19 mouse cellular contexts compared by ENCODE assay signal in genomic region chr17:15809949-15810348, GRCm38 (mm10). TPM values are rescaled to one million over a fixed set of nuclear protein-coding genes. Genes with fewer than 3 reads are reported as not detected.
DNase-seq lines count a peak whose midpoint lies in the region; ATAC-seq and TF ChIP-seq lines count a peak whose summit lies in the region.
"Had no signal": no experiment of that assay in that cellular context is flagged by ENCODE, and none has a peak within 500 bp of the region (broad histone marks: within the 10 kb centered on the region; RNA-seq: fewer than 3 reads in every experiment).

No protein-coding gene starts in this region.

- H3K36me3 ChIP-seq in kidney, adult 2 months (ENCODE audit: control insufficient read depth, insufficient read depth, low read length): no peaks in the 10 kb centered on the region
- H3K36me3 ChIP-seq in midbrain, embryonic 10.5 days: peaks cover 64% of the 10 kb centered on the region
- H3K36me3 ChIP-seq in midbrain, embryonic 16.5 days (ENCODE audit: control insufficient read depth, insufficient read depth, low read length): peaks cover 11% of the 10 kb centered on the region
- peaks cover 3% of the 10 kb centered on the region; the same call in 1 of the 2 replicates for H3K36me3 ChIP-seq in limb, embryonic 11.5 days (ENCODE audit: control insufficient read depth, insufficient read depth, low read length)
- H3K36me3 ChIP-seq in forebrain, embryonic 14.5 days (ENCODE audit: control insufficient read depth, insufficient read depth, low read length): peaks cover 22% of the 10 kb centered on the region
- H3K36me3 ChIP-seq: midbrain, embryonic 15.5 days had no signal

- H3K27me3 ChIP-seq in kidney, adult 2 months (replicated peaks; ENCODE audit: control insufficient read depth, insufficient read depth, low read length): no peaks in the 10 kb centered on the region
- no peaks in the 10 kb centered on the region for H3K27me3 ChIP-seq in midbrain, embryonic 10.5 days (ENCODE audit: low read depth, poor library complexity, severe bottlenecking)
- no peaks in the 10 kb centered on the region for H3K27me3 ChIP-seq in midbrain, embryonic 16.5 days (ENCODE audit: control insufficient read depth, insufficient read depth, low read depth, low read length)
- H3K27me3 ChIP-seq in limb, embryonic 11.5 days (ENCODE audit: control insufficient read depth, insufficient read depth, low read length): no peaks in the 10 kb centered on the region
- no peaks in the 10 kb centered on the region for H3K27me3 ChIP-seq in forebrain, embryonic 14.5 days (replicated peaks; ENCODE audit: control insufficient read depth, insufficient read depth, low read length)
- H3K27me3 ChIP-seq: forebrain, embryonic 12.5 days; midbrain, embryonic 15.5 days; neural tube, embryonic 12.5 days had no signal

- no peak overlapping the region for H3K4me3 ChIP-seq in kidney, adult 2 months (ENCODE audit: insufficient read depth, low read depth, low read length)
- H3K4me3 ChIP-seq in midbrain, embryonic 10.5 days: no peak overlapping the region
- H3K4me3 ChIP-seq in midbrain, embryonic 16.5 days (ENCODE audit: low read depth, low read length): no peak overlapping the region
- H3K4me3 ChIP-seq in limb, embryonic 11.5 days (ENCODE audit: low read depth, low read length): no peak overlapping the region
- H3K4me3 ChIP-seq in forebrain, embryonic 14.5 days (ENCODE audit: low read depth, low read length): no peak overlapping the region
- H3K4me3 ChIP-seq: forebrain, embryonic 12.5 days; left cerebral cortex, adult 2 months; midbrain, embryonic 15.5 days; neural tube, embryonic 12.5 days had no signal

- DNase-seq in kidney, adult 2 months: peak; percentile 21
- no peak for DNase-seq in kidney, postnatal 14 days
- DNase-seq in midbrain, embryonic 10.5 days (ENCODE audit: low spot score): no peak
- no peak for DNase-seq in limb, embryonic 11.5 days (ENCODE audit: low spot score)
- no peak for DNase-seq in left cerebral cortex, postnatal 4 days
- DNase-seq in forebrain, embryonic 14.5 days (ENCODE audit: low spot score): no peak
- DNase-seq: adrenal gland, postnatal 36 days; cerebellum, postnatal 14 days; thymus, postnatal 25 days had no signal

- no peak for TF ChIP-seq CTCF in kidney, adult 2 months (conservative IDR thresholded peaks at IDR 0.05; ENCODE audit: insufficient read depth, insufficient read length, low read depth, low read length)

- H3K9me3 ChIP-seq in midbrain, embryonic 10.5 days (replicated peaks): no peaks in the 10 kb centered on the region
- no peaks in the 10 kb centered on the region for H3K9me3 ChIP-seq in midbrain, embryonic 16.5 days (replicated peaks; ENCODE audit: control insufficient read depth, low read length, poor library complexity, severe bottlenecking)
- H3K9me3 ChIP-seq in limb, embryonic 11.5 days (ENCODE audit: control insufficient read depth, low read length): no peaks in the 10 kb centered on the region
- H3K9me3 ChIP-seq in forebrain, embryonic 14.5 days (replicated peaks; ENCODE audit: control insufficient read depth, low read length): no peaks in the 10 kb centered on the region
- H3K9me3 ChIP-seq: forebrain, embryonic 12.5 days; midbrain, embryonic 15.5 days; neural tube, embryonic 12.5 days had no signal

- no peak overlapping the region for H3K9ac ChIP-seq in midbrain, embryonic 16.5 days (ENCODE audit: low read depth, low read length)
- H3K9ac ChIP-seq in limb, embryonic 11.5 days (ENCODE audit: low read length): no peak overlapping the region
- no peak overlapping the region for H3K9ac ChIP-seq in forebrain, embryonic 14.5 days (ENCODE audit: low read length)
- H3K9ac ChIP-seq: forebrain, embryonic 12.5 days; hindbrain, embryonic 14.5 days; midbrain, embryonic 15.5 days; neural tube, embryonic 12.5 days had no signal

- peaks cover 5% of the 10 kb centered on the region; the same call in 1 of the 2 replicates for H3K4me1 ChIP-seq in kidney, adult 2 months (ENCODE audit: control insufficient read depth, insufficient read depth, low read length)
- H3K4me1 ChIP-seq in midbrain, embryonic 10.5 days: peaks cover 68% of the 10 kb centered on the region
- peaks cover 43% of the 10 kb centered on the region for H3K4me1 ChIP-seq in midbrain, embryonic 16.5 days (ENCODE audit: control insufficient read depth, insufficient read depth, low read length)
- peaks cover 38% of the 10 kb centered on the region for H3K4me1 ChIP-seq in limb, embryonic 11.5 days (ENCODE audit: control insufficient read depth, insufficient read depth, low read length)
- peaks cover 16% of the 10 kb centered on the region for H3K4me1 ChIP-seq in forebrain, embryonic 14.5 days (ENCODE audit: control insufficient read depth, insufficient read depth, low read length)

- 48% methylated on average over 2 of the region's 2 CpGs for WGBS in kidney, adult 2 months
- 68% methylated on average over 2 of the region's 2 CpGs for WGBS in midbrain, embryonic 10.5 days
- WGBS in midbrain, embryonic 16.5 days: 57% methylated on average over 2 of the region's 2 CpGs
- WGBS in limb, embryonic 11.5 days: 86% methylated on average over 2 of the region's 2 CpGs
- 80% methylated on average over 2 of the region's 2 CpGs for WGBS in forebrain, embryonic 14.5 days

- intact Hi-C loops in left cerebral cortex, postnatal 4 days (cut with DNase I): no loop called here

- no peak for TF ChIP-seq POLR2A in kidney, adult 2 months (IDR thresholded peaks at IDR 0.05; ENCODE audit: low read depth, low read length)

- H3K4me2 ChIP-seq in midbrain, embryonic 16.5 days (ENCODE audit: low read length): no peak overlapping the region
- no peak overlapping the region for H3K4me2 ChIP-seq in limb, embryonic 11.5 days (ENCODE audit: low read depth, severe bottlenecking)
- H3K4me2 ChIP-seq in forebrain, embryonic 14.5 days (ENCODE audit: low read length): no peak overlapping the region
- H3K4me2 ChIP-seq: forebrain, embryonic 12.5 days; hindbrain, embryonic 14.5 days; liver, embryonic 11.5 days; midbrain, embryonic 15.5 days; neural tube, embryonic 12.5 days had no signal

- H3K27ac ChIP-seq in kidney, adult 2 months (ENCODE audit: insufficient read depth, low read depth, low read length): peak overlapping the region; percentile 62; the same call in 1 of the 2 replicates
- H3K27ac ChIP-seq in midbrain, embryonic 10.5 days (replicated peaks): 0 out of 2 replicates have a peak overlapping the region, but pooled peaks have one; percentile 74
- H3K27ac ChIP-seq in midbrain, embryonic 16.5 days (ENCODE audit: low read length): no peak overlapping the region
- H3K27ac ChIP-seq in limb, embryonic 11.5 days (replicated peaks; ENCODE audit: low read depth, low read length): peak overlapping the region; percentile 63
- no peak overlapping the region for H3K27ac ChIP-seq in forebrain, embryonic 14.5 days (ENCODE audit: low read depth, low read length)
- H3K27ac ChIP-seq: forebrain, embryonic 12.5 days; hindbrain, embryonic 14.5 days; left cerebral cortex, adult 2 months; macrophage; midbrain, embryonic 15.5 days; neural tube, embryonic 12.5 days had no signal

- ATAC-seq in midbrain, embryonic 16.5 days: no peak
- ATAC-seq in limb, embryonic 11.5 days (ENCODE audit: insufficient number of reproducible peaks, low FRiP score, low TSS enrichment, low read depth): no peak
- no peak for ATAC-seq in forebrain, embryonic 14.5 days
- ATAC-seq in frontal cortex, adult (ENCODE audit: low TSS enrichment): no peak
- ATAC-seq: intestine, postnatal 0 days; midbrain, embryonic 15.5 days had no signal

RNA-seq across cellular contexts. Expression of gene Rgmb, which starts 20.9 kb away (rescaled TPM):
- polyA plus RNA-seq in kidney, adult 2 months (2012; rRNA removed): 13.8 and 16.2 TPM in 2 replicates
- 27.6 and 43.0 TPM in 2 replicates for polyA plus RNA-seq in midbrain, embryonic 10.5 days (2016; fragmentation: Nextera tagmentation; extraction: Ambion mirVana)
- polyA plus RNA-seq in midbrain, embryonic 16.5 days (2015; fragmentation: Nextera tagmentation; extraction: Ambion mirVana): 56.8 and 57.1 TPM in 2 replicates
- 19.4 and 21.8 TPM in 2 replicates for polyA plus RNA-seq in limb, embryonic 11.5 days (2014; fragmentation: Nextera tagmentation; extraction: Ambion mirVana)
- total RNA-seq in left cerebral cortex, postnatal 4 days (2021): 100 to 1,000 TPM in 1 of 2 experiments, 10 to 100 TPM in 1; 87.3 to 108 TPM
- 46.5 and 51.1 TPM in 2 replicates for polyA plus RNA-seq in forebrain, embryonic 14.5 days (2014; fragmentation: Nextera tagmentation; extraction: Ambion mirVana)

Comparison
In these comparisons a context has a peak if more than half of its experiments do, and no peak if none do; other contexts are left out.
1. H3K27ac ChIP-seq: peak in kidney, adult 2 months (single experiment), midbrain, embryonic 10.5 days (single experiment) and limb, embryonic 11.5 days (single experiment); none in midbrain, embryonic 16.5 days (single experiment) and forebrain, embryonic 14.5 days (single experiment).